Mouse (Mus musculus) layer of hippocampus, adult 8-10 months (tissue): ENCODE measurements around the gene Dedd. TPM values are rescaled to one million over a fixed set of nuclear protein-coding genes. Genes with fewer than 3 reads are reported as not detected.
"Not testable (repeated sequence)": the region's sequence is repeated elsewhere in the genome, so short reads cannot be mapped to it uniquely, and the experiment has no call there.

Experiments used
- DNase-seq, 2 experiments: peaks; one replicate each; pipeline ENCODE4 v3.0.0; 2022; ENCODE audit warnings: low spot score in 2 of 2
- total RNA-seq, 4 experiments: library from RNA; stranded (reverse); gene quantifications; 2 replicates each; pipeline ENCODE4 v1.2.4; 2022

Gene Dedd
- total RNA-seq, 4 experiments from 2014 or later, result 35.7 to 41.2 (median 38.2) TPM

GRCm38 (mm10) chr1:171309321-171309720 is 19.6 kb upstream of the Dedd start:
- DNase-seq, result no peak

DNA sequence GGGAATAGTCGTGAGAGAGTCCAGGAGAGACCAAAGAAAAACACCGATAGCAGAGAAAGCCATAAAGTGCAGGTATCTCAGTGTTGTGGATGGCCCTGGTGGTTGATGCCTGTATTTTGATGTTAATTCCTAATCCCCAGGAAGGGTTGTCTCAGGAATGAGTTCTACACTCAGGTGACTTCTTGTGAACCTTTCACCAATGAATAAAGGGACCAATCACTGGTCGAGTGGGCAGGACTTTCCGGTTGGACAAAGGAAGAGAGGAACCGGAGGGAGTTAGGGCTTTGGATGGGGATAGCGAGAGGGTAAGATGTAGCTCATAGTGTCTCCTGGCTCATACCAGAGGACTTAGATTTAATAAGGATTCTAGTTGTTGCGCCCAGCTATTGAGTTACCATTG is 9.2 kb upstream of the Dedd start:
- DNase-seq, result no peak

DNA sequence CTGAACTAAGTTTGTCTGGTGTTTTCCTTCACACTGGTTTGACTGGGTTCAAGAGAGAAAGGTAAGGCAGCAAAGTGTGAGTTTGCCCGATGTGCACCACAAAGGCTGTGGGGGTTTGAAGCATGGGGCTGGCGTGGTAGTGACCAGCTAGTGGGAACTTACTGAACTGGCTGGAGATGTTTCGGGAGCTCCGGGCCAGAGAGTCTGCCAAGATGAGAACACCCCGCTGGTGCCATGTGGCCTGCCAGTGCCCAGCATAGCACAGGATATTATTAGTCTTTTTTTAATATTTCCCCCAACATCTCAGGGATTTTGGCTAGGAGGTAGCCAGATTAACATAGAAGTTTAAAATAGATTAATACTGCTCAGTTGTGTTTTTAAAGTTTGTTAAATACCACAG is 8.8 kb upstream of the Dedd start:
- no peak for DNase-seq

DNA sequence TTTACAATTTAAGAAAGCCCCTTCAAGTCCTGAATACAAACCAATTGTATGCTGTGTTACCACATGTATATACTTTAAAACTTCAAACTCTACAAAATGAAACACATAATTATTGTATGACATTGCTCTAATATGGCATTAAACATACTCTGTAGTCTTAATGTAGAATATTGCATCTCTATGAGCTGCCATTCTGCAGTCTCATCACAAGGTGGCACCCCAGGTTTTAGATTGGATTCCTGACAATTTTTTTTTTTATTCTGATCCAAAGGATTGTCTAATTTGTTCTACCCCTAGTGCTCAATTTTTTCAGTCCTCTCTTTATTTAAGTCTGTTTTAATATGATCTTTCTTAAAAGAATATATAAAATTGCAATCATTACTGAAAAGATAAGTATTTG is 7.5 kb upstream of the Dedd start:
- no peak for DNase-seq

GRCm38 (mm10) chr1:171322012-171322411 is 6.9 kb upstream of the Dedd start:
- no peak for DNase-seq

- DNase-seq, result no peak
Measured at GRCm38 (mm10) chr1:171325571-171325970, 3.4 kb upstream of the Dedd start.

DNA sequence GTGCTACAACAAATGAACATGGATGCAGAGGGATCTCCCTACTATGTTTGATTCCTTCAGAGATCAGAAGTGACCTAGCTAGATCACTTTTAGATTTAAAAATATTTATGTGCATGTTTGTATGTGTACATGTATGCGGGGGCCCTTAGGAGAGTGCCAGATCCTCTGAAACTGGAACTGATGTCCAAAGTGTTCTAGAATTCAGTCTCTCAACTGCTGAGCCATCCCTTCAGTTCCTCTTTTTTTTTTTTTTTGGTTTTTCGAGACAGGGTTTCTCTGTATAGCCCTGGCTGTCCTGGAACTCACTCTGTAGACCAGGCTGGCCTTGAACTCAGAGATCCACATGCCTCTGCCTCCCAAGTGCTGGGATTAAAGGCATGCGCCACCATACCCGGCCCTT is 2.4 kb upstream of the Dedd start:
- DNase-seq, result not testable (repeated sequence)

- DNase-seq, result no peak
Measured at GRCm38 (mm10) chr1:171328244-171328643, 701 bp upstream of the Dedd start.

- no peak for DNase-seq
Measured at GRCm38 (mm10) chr1:171329433-171330215, 679 bp downstream of the Dedd start.

DNA sequence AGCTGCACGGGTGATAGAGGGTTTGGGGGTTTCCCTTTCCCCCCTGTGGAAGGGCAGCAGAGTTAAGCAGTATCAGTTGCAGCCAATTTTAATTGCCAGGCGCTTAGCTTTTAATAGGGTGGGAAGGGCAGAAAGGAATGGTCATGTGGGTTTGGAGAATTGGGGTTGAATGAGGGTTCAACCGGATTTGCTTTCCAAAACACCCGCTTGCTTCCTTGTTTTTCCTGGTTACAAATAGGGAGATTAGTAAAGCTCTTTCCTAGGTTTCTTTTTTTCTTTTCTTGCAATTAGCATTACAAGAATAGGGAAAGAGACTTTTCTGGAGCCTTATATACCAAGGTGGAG is 1.2 kb downstream of the Dedd start:
- DNase-seq, result no peak

GRCm38 (mm10) chr1:171342262-171343207 is 13.6 kb downstream of the Dedd start:
- no peak for DNase-seq

DNA sequence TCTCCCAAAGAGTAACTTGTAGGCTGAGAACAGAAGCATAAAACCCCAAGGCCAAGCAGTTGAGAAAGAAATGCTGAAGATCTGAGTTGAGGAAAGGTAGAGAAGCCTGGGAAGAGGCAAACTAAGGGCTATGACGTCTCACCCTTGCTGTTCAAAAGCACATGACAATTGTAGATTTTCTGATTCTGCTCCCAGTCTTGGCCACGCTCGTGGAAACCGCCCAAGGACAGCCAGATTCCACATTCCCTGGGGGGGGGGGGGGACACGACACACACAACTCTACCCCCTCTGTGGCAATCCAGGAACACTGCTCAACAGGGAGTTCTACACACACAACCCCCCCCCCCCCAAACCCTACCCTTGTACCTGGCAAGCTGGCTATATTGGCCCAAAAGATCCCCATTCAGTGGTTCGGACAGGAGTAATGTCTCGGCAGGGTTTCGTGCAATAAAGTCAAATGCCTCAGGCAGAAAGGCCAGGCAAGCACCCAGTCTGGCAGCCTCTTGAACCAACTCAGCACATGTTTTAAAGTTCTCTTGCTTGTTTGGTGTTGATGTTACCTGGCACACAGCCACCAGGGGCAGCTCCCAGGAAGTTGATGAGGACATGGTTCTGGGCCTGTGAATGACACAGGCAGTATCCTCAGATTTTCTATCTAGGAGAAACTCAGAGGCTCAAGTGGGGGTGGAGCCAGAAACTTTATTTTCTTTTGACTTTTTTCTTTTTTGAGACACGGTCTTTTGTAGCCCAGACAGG is 15.2 kb downstream of the Dedd start:
- DNase-seq, result no peak

- no peak for DNase-seq
Measured at GRCm38 (mm10) chr1:171344715-171345114, 15.8 kb downstream of the Dedd start.

DNA sequence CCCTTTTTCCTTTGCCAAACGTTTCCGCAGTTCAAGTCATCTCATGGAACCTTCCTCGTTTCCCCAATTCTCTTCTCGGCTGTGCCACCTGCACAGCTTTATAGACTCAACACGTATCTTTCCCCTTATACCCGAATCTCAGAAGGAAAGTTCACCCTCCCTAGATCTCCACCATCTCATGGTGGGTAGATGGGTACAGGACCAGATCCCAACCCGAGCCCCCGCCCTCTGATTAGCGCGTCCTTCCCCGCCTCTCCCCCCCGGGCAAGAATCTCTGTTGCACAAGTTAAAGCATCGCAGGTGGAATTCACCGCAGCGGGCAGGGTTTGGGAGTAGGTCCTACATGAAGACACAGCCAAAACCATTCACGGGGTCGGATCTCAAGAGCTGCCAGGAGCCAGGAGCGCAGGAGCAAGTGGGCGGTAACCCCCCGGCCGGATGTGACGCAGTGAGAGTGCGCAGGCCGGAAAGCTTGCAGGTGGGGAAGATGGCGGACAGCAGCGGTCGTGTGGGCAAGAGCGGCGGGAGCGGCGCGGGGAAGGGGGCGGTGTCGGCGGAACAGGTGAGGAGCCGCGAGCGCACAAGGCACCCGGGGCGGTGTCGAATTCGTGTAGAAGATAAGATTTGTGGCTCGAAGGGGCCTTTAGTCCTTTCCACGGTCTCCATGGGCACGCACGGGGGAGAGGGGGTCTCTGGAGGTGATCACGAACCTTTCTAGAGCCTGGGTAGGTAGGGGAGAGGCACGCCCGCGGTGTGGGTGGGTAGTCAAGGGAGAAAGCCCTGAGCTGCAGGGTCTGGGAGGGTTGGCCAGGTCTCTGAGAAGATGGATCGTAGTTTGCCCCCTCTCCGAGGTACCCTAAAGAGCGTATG is 16.5 kb downstream of the Dedd start, which contains the start of the genes Nit1 and Pfdn2:
Gene Nit1, minus strand, starts transcription at position 422 of the 870 bp plus-strand sequence.
Gene Pfdn2, plus strand, starts transcription at position 446 of the 870 bp plus-strand sequence.
- DNase-seq, result peak; percentile 84 to 88

DNA sequence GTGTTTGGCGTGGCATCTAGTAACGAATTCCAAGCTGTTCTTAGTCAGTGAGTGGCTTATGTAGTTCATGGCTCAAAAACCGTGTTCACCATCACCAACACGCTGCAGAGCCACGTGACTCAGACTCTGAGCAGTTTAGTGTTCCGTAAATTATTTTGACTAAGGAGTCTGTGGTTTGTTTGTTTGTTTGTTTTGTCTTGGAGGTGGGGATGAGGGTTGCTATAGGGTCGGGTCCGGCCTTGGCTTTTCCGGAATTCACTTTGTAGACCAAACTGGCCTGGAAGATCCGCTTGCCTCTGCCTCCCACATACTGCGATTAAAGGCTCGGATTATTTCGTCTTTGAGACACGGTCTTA is 17.1 kb downstream of the Dedd start:
- no peak for DNase-seq

DNA sequence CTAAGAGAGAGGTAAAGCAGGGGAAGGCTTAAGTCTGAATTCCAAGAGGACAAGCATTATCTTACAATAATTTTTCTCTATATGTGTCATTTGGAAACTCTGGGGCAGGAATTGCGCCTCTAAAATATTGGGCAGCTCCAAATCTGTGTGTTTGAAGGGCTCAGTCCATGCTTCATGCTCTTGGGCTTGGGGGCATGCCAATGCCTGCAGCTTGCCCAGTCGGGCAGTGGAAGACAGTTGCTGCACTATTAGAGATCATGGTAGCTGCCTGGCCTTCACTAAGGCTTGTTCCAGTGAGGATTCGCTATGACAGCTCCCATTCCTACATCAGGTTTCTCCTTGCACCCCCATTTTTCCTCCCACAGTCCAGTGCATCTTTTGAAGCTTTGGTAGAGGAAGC is 19.7 kb downstream of the Dedd start:
- no peak for DNase-seq

DNA sequence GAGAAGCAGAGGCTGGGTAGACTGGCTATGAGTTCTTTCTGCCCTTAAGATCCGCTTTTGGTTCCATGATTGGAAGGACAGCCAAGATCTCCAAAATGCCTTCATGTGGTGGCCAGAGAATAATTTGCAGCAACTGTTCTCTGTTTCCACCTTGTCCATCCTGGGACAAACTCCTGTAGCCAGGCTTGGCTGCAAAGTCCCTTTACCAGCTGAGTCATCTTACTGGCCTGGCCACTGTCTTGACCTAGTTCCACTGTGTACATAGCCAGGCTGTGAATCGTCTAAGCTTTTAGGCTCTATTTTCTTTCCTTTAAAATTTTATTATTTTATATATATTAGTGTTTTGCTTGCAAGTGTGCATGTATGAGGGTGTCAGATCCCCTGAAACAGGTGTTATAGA is 20.3 kb downstream of the Dedd start:
- DNase-seq, result no peak

GRCm38 (mm10) chr1:171355812-171356340 is 26.9 kb downstream of the Dedd start:
- no peak for DNase-seq

DNA sequence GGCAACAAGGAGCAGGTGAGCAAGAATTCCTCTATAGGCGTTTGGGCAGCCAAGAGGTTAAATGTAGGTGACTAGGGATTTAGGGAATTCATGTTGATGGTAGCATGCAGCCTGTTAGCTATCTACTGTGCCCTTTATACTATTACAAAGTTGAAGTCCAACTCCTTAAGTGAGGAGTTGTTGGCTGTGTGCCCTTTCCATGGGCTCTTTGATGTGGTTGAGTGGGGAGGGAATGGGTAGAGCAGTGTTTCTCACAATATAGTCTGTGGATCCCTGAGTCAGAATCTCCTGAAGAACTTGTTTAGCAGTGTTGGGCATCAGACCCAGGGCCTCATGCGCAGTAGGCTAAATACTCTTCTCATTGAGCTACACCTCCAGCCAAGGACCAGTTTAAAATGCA is 27.9 kb downstream of the Dedd start:
- DNase-seq, result no peak

DNA sequence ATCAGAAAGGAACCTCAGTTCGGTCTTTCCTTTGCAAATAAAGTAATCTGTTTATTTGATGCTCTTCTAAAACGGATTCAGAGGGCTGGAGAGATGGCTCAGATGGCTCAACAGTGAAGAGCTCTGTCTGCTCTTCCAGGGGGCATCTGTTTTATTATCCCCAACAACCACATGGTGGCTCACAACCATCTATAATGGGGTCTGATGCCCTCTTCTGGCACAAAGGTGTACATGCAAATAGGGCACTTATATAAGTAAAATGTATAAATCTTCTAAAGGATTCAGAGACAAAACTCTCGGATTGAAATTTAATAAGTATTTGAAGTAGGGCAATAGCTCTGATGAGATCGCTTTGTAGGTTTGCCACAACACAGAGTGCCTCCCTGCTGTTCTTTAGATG is 29.5 kb downstream of the Dedd start:
- DNase-seq, result peak in 1 of 2 experiments; percentile 36
